Mouse (Mus musculus) E14TG2a.4 (cell line): ENCODE data around the gene Ctnna3.

Source experiments
- CTCF ChIP-seq: conservative IDR thresholded peaks from 2 replicates; pipeline ENCODE4 v1.5.1; 2014; ENCODE audit warnings: low read length
- NANOG ChIP-seq: IDR thresholded peaks from 2 replicates; pipeline ENCODE4 v1.6.1; 2014; ENCODE audit warnings: borderline replicate concordance, low read length, mixed read lengths

DNA sequence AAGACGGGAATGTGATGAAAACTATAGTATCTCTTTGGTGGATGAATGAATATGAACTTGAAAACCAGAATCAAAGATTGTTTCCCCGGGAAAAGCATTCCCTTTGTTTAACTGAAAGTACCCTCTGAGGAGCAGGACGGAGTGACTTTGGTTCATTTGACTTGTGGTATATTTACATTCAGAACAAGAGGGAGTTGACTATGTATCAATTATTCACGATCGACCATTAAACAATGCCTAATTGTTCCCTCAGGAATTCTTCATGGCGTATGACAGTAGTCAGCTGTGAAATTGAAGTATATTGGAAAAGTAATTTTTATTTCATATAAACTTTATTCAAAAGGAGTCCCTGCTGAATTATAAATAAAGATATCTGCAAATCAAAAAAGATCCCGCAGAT lies 341.8 kb downstream of the Ctnna3 start:
- no peak for TF ChIP-seq CTCF
- TF ChIP-seq NANOG, result no peak
